Comparison of ENCODE assay signal across 13 mouse cellular contexts in the genomic region with DNA sequence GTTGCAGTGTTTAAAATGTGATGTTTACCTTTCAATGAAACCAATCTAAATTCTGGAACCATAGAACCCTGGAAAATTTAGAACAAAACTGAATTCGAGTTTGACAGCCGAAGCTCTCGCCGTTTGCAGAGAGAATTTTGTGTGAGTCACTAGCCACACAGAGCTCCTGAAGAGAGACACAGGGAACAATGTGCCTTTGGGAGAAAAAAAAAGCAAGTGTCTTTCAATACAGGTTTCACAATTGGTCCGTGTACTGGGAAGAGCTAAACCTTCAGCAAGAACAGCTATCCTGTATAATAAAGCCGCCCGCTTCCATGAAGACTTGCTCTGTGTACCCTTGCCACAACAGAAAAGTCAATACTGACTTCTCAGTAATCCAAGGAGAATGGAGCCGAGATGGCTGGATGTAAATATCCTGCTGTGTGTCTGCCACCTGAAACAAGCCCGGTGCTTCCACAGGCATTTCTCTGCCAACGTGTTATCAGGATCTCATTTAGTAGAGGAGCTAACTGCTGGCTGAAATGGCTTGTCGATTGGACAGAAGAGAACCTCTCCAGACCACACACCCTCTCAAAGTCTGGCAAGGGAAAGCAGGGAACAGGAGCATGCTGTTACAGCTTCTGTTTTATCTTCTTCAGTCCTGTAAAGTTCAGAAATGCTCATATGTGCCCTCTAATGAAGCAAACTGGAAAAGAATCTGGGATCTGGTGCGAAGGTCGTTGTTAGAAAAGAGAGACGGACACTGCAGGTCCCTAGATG.
DNase-seq lines count a peak whose midpoint lies in the region; ATAC-seq and TF ChIP-seq lines count a peak whose summit lies in the region.
"Had no signal": no experiment of that assay in that cellular context is flagged by ENCODE, and none has a peak within 500 bp of the region (broad histone marks: within the 10 kb centered on the region; RNA-seq: fewer than 3 reads in every experiment).

No protein-coding gene starts in this region.

- H3K27me3 ChIP-seq in lung, postnatal 0 days (replicated peaks; ENCODE audit: insufficient read depth, low read length) = no peaks in the 10 kb centered on the region
- no peaks in the 10 kb centered on the region for H3K27me3 ChIP-seq in heart, embryonic 16.5 days (ENCODE audit: control insufficient read depth, insufficient read depth, low read length)
- no peaks in the 10 kb centered on the region for H3K27me3 ChIP-seq in stomach, postnatal 0 days (ENCODE audit: control insufficient read depth, insufficient read depth, low read length)
- H3K27me3 ChIP-seq: embryonic facial prominence, embryonic 13.5 days had no signal

- 0 out of 2 replicates have a peak overlapping the region, but pooled peaks have one; percentile 16 for H3K4me3 ChIP-seq in lung, postnatal 0 days (ENCODE audit: low read depth, low read length)
- peak overlapping the region; percentile 37 for H3K4me3 ChIP-seq in heart, embryonic 16.5 days (ENCODE audit: low read length)
- no peak overlapping the region for H3K4me3 ChIP-seq in stomach, postnatal 0 days (ENCODE audit: low read depth, low read length)
- H3K4me3 ChIP-seq: embryonic facial prominence, embryonic 13.5 days had no signal

- intact Hi-C loops in heart, postnatal 36 days (cut with DNase I) = loop anchor here (5.0 kb wide), 1 partner anchor 144 kb away; no protein-coding TSS in a partner anchor

- no peaks in the 10 kb centered on the region for H3K9me3 ChIP-seq in lung, postnatal 0 days (ENCODE audit: low read length)
- no peaks in the 10 kb centered on the region for H3K9me3 ChIP-seq in heart, embryonic 16.5 days (replicated peaks; ENCODE audit: control insufficient read depth, low read length)
- H3K9me3 ChIP-seq in stomach, postnatal 0 days (ENCODE audit: control insufficient read depth, low read length) = no peaks in the 10 kb centered on the region
- H3K9me3 ChIP-seq: embryonic facial prominence, embryonic 13.5 days had no signal

- TF ChIP-seq EP300 in lung, postnatal 0 days (IDR thresholded peaks at IDR 0.05) = no peak
- TF ChIP-seq EP300 in stomach, postnatal 0 days (optimal IDR thresholded peaks at IDR 0.05) = no peak

- peak; percentile 30 to 32 for DNase-seq in heart, adult 18-20 months
- DNase-seq in heart, postnatal 36 days = no peak
- no peak for DNase-seq in lung, postnatal 0 days (ENCODE audit: low spot score)
- DNase-seq in lung, postnatal 14 days = no peak
- no peak for DNase-seq in stomach, postnatal 0 days (ENCODE audit: low spot score)
- DNase-seq in T-cell, adult 2 months (ENCODE audit: low spot score) = no peak
- no peak for DNase-seq in right cerebral cortex, adult 18-20 months
- DNase-seq: forebrain, postnatal 0 days; right cerebral cortex, postnatal 25 days had no signal

- no peak for ATAC-seq in lung, postnatal 0 days
- ATAC-seq in heart, embryonic 16.5 days (replicated peaks; ENCODE audit: extremely low read depth, insufficient read depth, low FRiP score) = peak; percentile 81
- no peak for ATAC-seq in stomach, postnatal 0 days (ENCODE audit: low FRiP score, low TSS enrichment)
- ATAC-seq: CD4-positive, CD25-positive, alpha-beta regulatory T cell, adult 4 months; forebrain, postnatal 0 days had no signal

- 50% methylated on average over 14 of the region's 14 CpGs for WGBS in lung, postnatal 0 days
- 43% methylated on average over 14 of the region's 14 CpGs for WGBS in heart, embryonic 16.5 days
- WGBS in stomach, postnatal 0 days = 49% methylated on average over 14 of the region's 14 CpGs

- peak overlapping the region; percentile 23; the same call in 1 of the 2 replicates for H3K9ac ChIP-seq in lung, postnatal 0 days (replicated peaks; ENCODE audit: low read depth)
- peak overlapping the region; percentile 51 for H3K9ac ChIP-seq in heart, embryonic 16.5 days (ENCODE audit: low read length)
- no peak overlapping the region for H3K9ac ChIP-seq in stomach, postnatal 0 days (ENCODE audit: low read length)
- H3K9ac ChIP-seq: embryonic facial prominence, embryonic 13.5 days; forebrain, postnatal 0 days; liver, embryonic 14.5 days had no signal

- peak overlapping the region; percentile 62 for H3K27ac ChIP-seq in lung, postnatal 0 days (ENCODE audit: low read length)
- peak overlapping the region; percentile 74 for H3K27ac ChIP-seq in heart, embryonic 16.5 days (ENCODE audit: low read length)
- no peak overlapping the region for H3K27ac ChIP-seq in stomach, postnatal 0 days (replicated peaks)
- H3K27ac ChIP-seq: embryonic facial prominence, embryonic 13.5 days; liver, embryonic 14.5 days had no signal

- no peaks in the 10 kb centered on the region for H3K36me3 ChIP-seq in lung, postnatal 0 days (ENCODE audit: insufficient read depth, low read length)
- H3K36me3 ChIP-seq in heart, embryonic 16.5 days (ENCODE audit: control insufficient read depth, insufficient read depth) = no peaks in the 10 kb centered on the region
- H3K36me3 ChIP-seq in stomach, postnatal 0 days (ENCODE audit: control insufficient read depth, insufficient read depth, low read length) = no peaks in the 10 kb centered on the region
- H3K36me3 ChIP-seq: embryonic facial prominence, embryonic 13.5 days had no signal

- no peak for TF ChIP-seq CTCF in lung, postnatal 0 days (IDR thresholded peaks at IDR 0.05)
- no peak for TF ChIP-seq CTCF in stomach, postnatal 0 days (IDR thresholded peaks at IDR 0.05; ENCODE audit: low read depth)

- H3K4me1 ChIP-seq in lung, postnatal 0 days (ENCODE audit: insufficient read depth, low read depth, low read length) = peaks cover 11% of the 10 kb centered on the region; the same call in 1 of the 2 replicates
- H3K4me1 ChIP-seq in heart, embryonic 16.5 days (ENCODE audit: control insufficient read depth, insufficient read depth, low read length) = peaks cover 26% of the 10 kb centered on the region
- no peaks in the 10 kb centered on the region for H3K4me1 ChIP-seq in stomach, postnatal 0 days (replicated peaks; ENCODE audit: control insufficient read depth, insufficient read depth)

- peak overlapping the region; percentile 40 for H3K4me2 ChIP-seq in lung, postnatal 0 days (replicated peaks; ENCODE audit: low read depth, low read length)
- peak overlapping the region; percentile 56 for H3K4me2 ChIP-seq in heart, embryonic 16.5 days (ENCODE audit: low read depth, low read length)
- H3K4me2 ChIP-seq in stomach, postnatal 0 days (replicated peaks; ENCODE audit: low read depth) = peak overlapping the region; percentile 36; the same call in 1 of the 2 replicates
- H3K4me2 ChIP-seq: embryonic facial prominence, embryonic 13.5 days had no signal

Comparison
In these comparisons a context has a peak if more than half of its experiments do, and no peak if none do; other contexts are left out.
1. DNase-seq: peak in heart, adult 18-20 months (2 of 2); none in heart, postnatal 36 days (0 of 2), lung, postnatal 0 days (single experiment), lung, postnatal 14 days (single experiment), stomach, postnatal 0 days (single experiment), T-cell, adult 2 months (single experiment) and right cerebral cortex, adult 18-20 months (single experiment).
2. Peak in every context shown above with its lines, with median percentiles within 50 percentile points of each other: H3K4me2 ChIP-seq.